Mouse (Mus musculus): ENCODE data around the gene Jun.
A peak's percentile ranks its signal among the peaks of the same experiment; 100 is the strongest.

Jun gene

GRCm38 (mm10) chr4:95023350-95023953 lies 28.6 kb downstream of the Jun start:
- DNase-seq: no peak

GRCm38 (mm10) chr4:95021649-95022637 lies 30.1 kb downstream of the Jun start:
- DNase-seq: no peak

GRCm38 (mm10) chr4:95020201-95020600 lies 31.8 kb downstream of the Jun start:
- no peak for DNase-seq

GRCm38 (mm10) chr4:95018221-95018620 lies 33.8 kb downstream of the Jun start:
- DNase-seq: no peak

- no peak for DNase-seq
These were observed 39.3 kb downstream of the Jun start for GRCm38 (mm10) chr4:95012706-95013105.

- DNase-seq: no peak
These were observed 39.8 kb downstream of the Jun start for GRCm38 (mm10) chr4:95012256-95012655.

GRCm38 (mm10) chr4:95008175-95009057 lies 43.6 kb downstream of the Jun start:
- DNase-seq: peak; percentile 52 to 80

GRCm38 (mm10) chr4:95007759-95008158 lies 44.3 kb downstream of the Jun start:
- DNase-seq: no peak

GRCm38 (mm10) chr4:95005251-95005830 lies 46.7 kb downstream of the Jun start:
- DNase-seq: no peak

- DNase-seq: no peak
These were observed 50.8 kb downstream of the Jun start for GRCm38 (mm10) chr4:95001043-95001775.

GRCm38 (mm10) chr4:95000147-95000546 lies 51.9 kb downstream of the Jun start:
- no peak for DNase-seq

GRCm38 (mm10) chr4:94999249-94999648 lies 52.8 kb downstream of the Jun start:
- DNase-seq: peak in 1 of 2 experiments; percentile 28
